Mouse (Mus musculus): Measurements from ENCODE around the gene Daam1.

Daam1 gene

GRCm38 (mm10) chr12:71830607-71831257, at the start of gene Daam1:
Gene Daam1, plus strand, starts transcription at chr12:71831078.
- peak; percentile 96 for DNase-seq (ENCODE audit: low read depth)

- no peak for DNase-seq (ENCODE audit: low read depth)
These were observed 49.7 kb upstream of the Daam1 start for GRCm38 (mm10) chr12:71781220-71781619.

- no peak for DNase-seq (ENCODE audit: low read depth)
These were observed 46.9 kb upstream of the Daam1 start for GRCm38 (mm10) chr12:71783970-71784369.

GRCm38 (mm10) chr12:71784666-71785255, 46.1 kb upstream of the Daam1 start:
- no peak for DNase-seq (ENCODE audit: low read depth)

- no peak for DNase-seq (ENCODE audit: low read depth)
These were observed 44.4 kb upstream of the Daam1 start for GRCm38 (mm10) chr12:71786521-71786920.

GRCm38 (mm10) chr12:71788791-71789190, 42.1 kb upstream of the Daam1 start:
- no peak for DNase-seq (ENCODE audit: low read depth)

GRCm38 (mm10) chr12:71790581-71790980, 40.3 kb upstream of the Daam1 start:
- no peak for DNase-seq (ENCODE audit: low read depth)

GRCm38 (mm10) chr12:71793114-71793513, 37.8 kb upstream of the Daam1 start:
- DNase-seq (ENCODE audit: low read depth): no peak

GRCm38 (mm10) chr12:71795626-71796025, 35.3 kb upstream of the Daam1 start:
- no peak for DNase-seq (ENCODE audit: low read depth)

GRCm38 (mm10) chr12:71796517-71796916, 34.4 kb upstream of the Daam1 start:
- DNase-seq (ENCODE audit: low read depth): no peak

- DNase-seq (ENCODE audit: low read depth): no peak
These were observed 23.6 kb upstream of the Daam1 start for GRCm38 (mm10) chr12:71807306-71807705.

- no peak for DNase-seq (ENCODE audit: low read depth)
These were observed 22.2 kb upstream of the Daam1 start for GRCm38 (mm10) chr12:71808631-71809030.

- no peak for DNase-seq (ENCODE audit: low read depth)
These were observed 21.3 kb upstream of the Daam1 start for GRCm38 (mm10) chr12:71809550-71809949.

GRCm38 (mm10) chr12:71812567-71812966, 18.3 kb upstream of the Daam1 start:
- DNase-seq (ENCODE audit: low read depth): no peak

- no peak for DNase-seq (ENCODE audit: low read depth)
These were observed 17.6 kb upstream of the Daam1 start for GRCm38 (mm10) chr12:71813251-71813650.

GRCm38 (mm10) chr12:71813761-71814160, 17.1 kb upstream of the Daam1 start:
- DNase-seq (ENCODE audit: low read depth): no peak

GRCm38 (mm10) chr12:71820094-71820493, 10.8 kb upstream of the Daam1 start:
- DNase-seq (ENCODE audit: low read depth): no peak

- no peak for DNase-seq (ENCODE audit: low read depth)
These were observed 9.6 kb upstream of the Daam1 start for GRCm38 (mm10) chr12:71821272-71821671.

GRCm38 (mm10) chr12:71821743-71822142, 9.1 kb upstream of the Daam1 start:
- DNase-seq (ENCODE audit: low read depth): no peak

- no peak for DNase-seq (ENCODE audit: low read depth)
These were observed 6.0 kb upstream of the Daam1 start for GRCm38 (mm10) chr12:71824927-71825326.

- no peak for DNase-seq (ENCODE audit: low read depth)
These were observed 739 bp upstream of the Daam1 start for GRCm38 (mm10) chr12:71830139-71830538.

GRCm38 (mm10) chr12:71831258-71832087, 595 bp downstream of the Daam1 start:
- no peak for DNase-seq (ENCODE audit: low read depth)

- DNase-seq (ENCODE audit: low read depth): peak; percentile 32
These were observed 1.3 kb downstream of the Daam1 start for GRCm38 (mm10) chr12:71832225-71832624.
